Mouse (Mus musculus) erythroblast, embryonic 14.5 days (primary cell): Measurements from ENCODE around the gene Tmem254b.
"Not testable (repeated sequence)": the region's sequence is repeated elsewhere in the genome, so short reads cannot be mapped to it uniquely, and the experiment has no call there.

Experiments used
- GATA1 ChIP-seq: IDR thresholded peaks from 2 replicates; pipeline ENCODE4 v1.6.1; 2012; ENCODE audit warnings: low read length, inconsistent platforms, mixed read lengths
- TAL1 ChIP-seq: IDR thresholded peaks from 3 replicates; pipeline ENCODE4 v1.6.1; 2012; ENCODE audit warnings: low read length, inconsistent platforms, mixed read lengths

GRCm38 (mm10) chr14:26237183-26237582 lies 30.3 kb upstream of the Tmem254b start:
- not testable (repeated sequence) for TF ChIP-seq GATA1, TAL1
